ENCODE assay signal across 9 mouse cellular contexts in genomic region chr2:168702266-168702665, GRCm38 (mm10). TPM values are rescaled to one million over a fixed set of nuclear protein-coding genes. Genes with fewer than 3 reads are reported as not detected.
DNase-seq lines count a peak whose midpoint lies in the region; ATAC-seq lines count a peak whose summit lies in the region.
"Had no signal": no experiment of that assay in that cellular context is flagged by ENCODE, and none has a peak within 500 bp of the region (broad histone marks: within the 10 kb centered on the region; RNA-seq: fewer than 3 reads in every experiment).

No protein-coding gene starts in this region.

- no peak overlapping the region for H3K4me3 ChIP-seq in midbrain, embryonic 11.5 days (ENCODE audit: low read depth, low read length)
- H3K4me3 ChIP-seq in kidney, embryonic 16.5 days (ENCODE audit: low read length): no peak overlapping the region

- 35% methylated on average over 13 of the region's 13 CpGs for WGBS in midbrain, embryonic 11.5 days
- WGBS in kidney, embryonic 16.5 days: 49% methylated on average over 13 of the region's 13 CpGs

- H3K27me3 ChIP-seq in midbrain, embryonic 11.5 days (ENCODE audit: control insufficient read depth, insufficient read depth, low read length): no peaks in the 10 kb centered on the region
- no peaks in the 10 kb centered on the region for H3K27me3 ChIP-seq in kidney, embryonic 16.5 days (ENCODE audit: insufficient read depth, low read length)
- H3K27me3 ChIP-seq: CH12.LX had no signal

- H3K4me2 ChIP-seq in midbrain, embryonic 11.5 days: no peak overlapping the region
- no peak overlapping the region for H3K4me2 ChIP-seq in kidney, embryonic 16.5 days (replicated peaks; ENCODE audit: low read depth, low read length)

- H3K4me1 ChIP-seq in midbrain, embryonic 11.5 days (ENCODE audit: control insufficient read depth, insufficient read depth, low read length): no peaks in the 10 kb centered on the region
- H3K4me1 ChIP-seq in kidney, embryonic 16.5 days (ENCODE audit: insufficient read depth, low read length): no peaks in the 10 kb centered on the region

- 0 out of 2 replicates have a peak, but pooled peaks have one; percentile 27 for ATAC-seq in midbrain, embryonic 11.5 days (ENCODE audit: low FRiP score)
- ATAC-seq in kidney, embryonic 16.5 days (ENCODE audit: low FRiP score, low TSS enrichment): no peak

- peaks cover 4% of the 10 kb centered on the region; the same call in 1 of the 2 replicates for H3K36me3 ChIP-seq in midbrain, embryonic 11.5 days (ENCODE audit: control insufficient read depth, insufficient read depth, low read length)
- H3K36me3 ChIP-seq in kidney, embryonic 16.5 days (ENCODE audit: insufficient read depth, low read length): peaks cover 6% of the 10 kb centered on the region; the same call in 1 of the 2 replicates

- H3K9ac ChIP-seq in midbrain, embryonic 11.5 days (ENCODE audit: low read length): no peak overlapping the region
- no peak overlapping the region for H3K9ac ChIP-seq in kidney, embryonic 16.5 days (replicated peaks; ENCODE audit: low read length)

- intact Hi-C loops in heart, postnatal 14 days (cut with DNase I): no loop called here

- peak; percentile 26 for DNase-seq in gastrocnemius, postnatal 10 days
- no peak for DNase-seq in gastrocnemius, postnatal 25 days
- DNase-seq in ZHBTc4 (ENCODE audit: low read depth, low spot score): peak; percentile 68
- peak; percentile 31 to 40 for DNase-seq in heart, postnatal 14 days
- DNase-seq in midbrain, embryonic 11.5 days (ENCODE audit: low spot score, missing footprints): no peak
- no peak for DNase-seq in urinary bladder, adult 2 months (ENCODE audit: low spot score)
- no peak for DNase-seq in adrenal gland, adult 18-20 months (ENCODE audit: low spot score in 2 of 2)

- H3K9me3 ChIP-seq in midbrain, embryonic 11.5 days (ENCODE audit: control insufficient read depth, low read length): no peaks in the 10 kb centered on the region
- H3K9me3 ChIP-seq in kidney, embryonic 16.5 days (ENCODE audit: low read length): peaks cover 5% of the 10 kb centered on the region; the same call in 1 of the 2 replicates

- H3K27ac ChIP-seq in midbrain, embryonic 11.5 days (ENCODE audit: low read depth, low read length): 0 out of 2 replicates have a peak overlapping the region, but pooled peaks have one; percentile 4
- H3K27ac ChIP-seq in kidney, embryonic 16.5 days (ENCODE audit: low read length): no peak overlapping the region

RNA-seq across cellular contexts. Expression of gene Atp9a, which starts 39.9 kb away (rescaled TPM):
- total RNA-seq in gastrocnemius, postnatal 10 days (2021): 10 to 100 TPM; 24.2 to 30.9 TPM
- total RNA-seq in gastrocnemius, postnatal 25 days (2021): 10 to 100 TPM; 13.3 to 18.8 TPM
- total RNA-seq in heart, postnatal 14 days (2021): 10 to 100 TPM; 45.9 to 46.2 TPM
- polyA plus RNA-seq in midbrain, embryonic 11.5 days (2014; fragmentation: Nextera tagmentation; extraction: Ambion mirVana): 14.6 and 16.8 TPM in 2 replicates
- polyA plus RNA-seq in urinary bladder, adult 2 months (2012; rRNA removed): 32.4 and 42.3 TPM in 2 replicates
- 100 to 1,000 TPM in 1 of 2 experiments, 10 to 100 TPM in 1; 74.1 to 115 TPM for total RNA-seq in adrenal gland, adult 18-20 months (2021)
- polyA plus RNA-seq in kidney, embryonic 16.5 days (2015; fragmentation: Nextera tagmentation; extraction: Ambion mirVana): 10.3 and 12.4 TPM in 2 replicates

Comparison
In these comparisons a context has a peak if more than half of its experiments do, and no peak if none do; other contexts are left out.
1. DNase-seq: peak in gastrocnemius, postnatal 10 days (single experiment), ZHBTc4 (single experiment) and heart, postnatal 14 days (2 of 2); none in gastrocnemius, postnatal 25 days (single experiment), midbrain, embryonic 11.5 days (single experiment), urinary bladder, adult 2 months (single experiment) and adrenal gland, adult 18-20 months (0 of 2).